Mouse (Mus musculus): ENCODE data around the gene Ucma. TPM values are rescaled to one million over a fixed set of nuclear protein-coding genes. Genes with fewer than 3 reads are reported as not detected.

Gene Ucma
- total and polyA plus RNA-seq, 3 experiments, result not detected

Other genes with a start within 250 kb of the Ucma start
- gene Sephs1, start 94.6 kb upstream of the Ucma start, total RNA-seq (2012; rRNA removed), result 36.9 and 37.1 TPM in 2 replicates
- gene Sephs1, start 94.6 kb upstream of the Ucma start, polyA plus RNA-seq (2012; ENCODE audit: insufficient read depth in 1 of 2, insufficient read length in 2 of 2, low read depth in 1 of 2, low replicate concordance in 2 of 2, missing spikeins in 1 of 2), result 10 to 100 TPM in 1 of 2 experiments, not detected in 1; 40.4 TPM
- not detected in 2 replicates for gene Phyh, start 57.1 kb upstream of the Ucma start, total RNA-seq (2012; rRNA removed)
- not detected for gene Phyh, start 57.1 kb upstream of the Ucma start, polyA plus RNA-seq (2012; ENCODE audit: insufficient read depth in 1 of 2, insufficient read length in 2 of 2, low read depth in 1 of 2, low replicate concordance in 2 of 2, missing spikeins in 1 of 2)
- 84.4 and 102 TPM in 2 replicates for gene Mcm10, start 36.7 kb downstream of the Ucma start, total RNA-seq (2012; rRNA removed)
- gene Mcm10, start 36.7 kb downstream of the Ucma start, polyA plus RNA-seq (2012; ENCODE audit: insufficient read depth in 1 of 2, insufficient read length in 2 of 2, low read depth in 1 of 2, low replicate concordance in 2 of 2, missing spikeins in 1 of 2), result 100 to 1,000 TPM; 107 to 214 TPM
- 10.5 and 10.9 TPM in 2 replicates for gene Optn, start 87.9 kb downstream of the Ucma start, total RNA-seq (2012; rRNA removed)
- gene Optn, start 87.9 kb downstream of the Ucma start, polyA plus RNA-seq (2012; ENCODE audit: insufficient read depth in 1 of 2, insufficient read length in 2 of 2, low read depth in 1 of 2, low replicate concordance in 2 of 2, missing spikeins in 1 of 2), result 10 to 100 TPM in 1 of 2 experiments, not detected in 1; 17.0 TPM
- gene Ccdc3, start 161.7 kb downstream of the Ucma start, total RNA-seq (2012; rRNA removed), result not detected in 2 replicates
- not detected for gene Ccdc3, start 161.7 kb downstream of the Ucma start, polyA plus RNA-seq (2012; ENCODE audit: insufficient read depth in 1 of 2, insufficient read length in 2 of 2, low read depth in 1 of 2, low replicate concordance in 2 of 2, missing spikeins in 1 of 2)

Data from MEL (cell line).